Mouse (Mus musculus): ENCODE data around the gene Itgad.
"Not testable (repeated sequence)": the region's sequence is repeated elsewhere in the genome, so short reads cannot be mapped to it uniquely, and the experiment has no call there.

Itgad gene

DNA sequence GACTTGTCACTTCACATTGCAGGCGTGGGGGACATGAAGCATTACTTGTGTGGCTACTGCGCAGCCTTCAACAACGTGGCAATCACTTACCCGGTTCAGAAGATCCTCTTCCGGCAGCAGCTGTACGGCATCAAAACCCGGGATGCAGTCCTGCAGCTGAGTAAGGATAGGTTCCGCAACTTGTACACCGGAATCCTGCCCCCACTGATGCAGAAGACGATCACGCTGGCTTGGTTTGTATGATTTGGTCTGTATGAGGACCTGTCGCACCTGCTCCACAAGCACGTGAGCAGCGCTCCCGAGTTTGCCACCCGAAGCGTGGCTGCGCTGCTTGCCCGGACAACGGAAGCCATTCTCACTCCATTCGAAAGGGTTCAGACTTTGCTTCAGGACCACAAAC lies at the start of gene Itgad:
Gene Itgad (plus strand): TSS at position 301 of the 400 bp plus-strand sequence.
- no peak for DNase-seq

DNA sequence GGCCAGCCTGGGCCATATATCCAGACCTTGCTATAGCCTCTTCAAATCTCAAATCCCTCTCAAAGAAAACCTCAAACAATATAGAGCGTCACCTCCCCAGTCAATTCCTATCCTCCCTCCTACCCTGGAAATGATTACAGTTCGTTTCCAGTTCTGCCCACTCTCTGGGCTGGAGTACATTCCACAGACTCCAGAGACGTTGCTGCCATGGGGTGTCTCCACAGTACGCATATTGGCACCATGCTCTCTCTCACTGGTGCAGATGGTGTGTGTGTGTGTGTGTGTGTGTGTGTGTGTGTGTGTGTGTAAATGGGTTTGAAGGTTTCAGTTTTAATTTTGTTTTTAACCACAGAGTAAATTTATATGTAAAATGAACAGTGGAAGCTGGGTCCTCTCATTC lies 48.9 kb upstream of the Itgad start:
- DNase-seq, result no peak

GRCm38 (mm10) chr7:128107462-128107861 lies 46.7 kb upstream of the Itgad start:
- no peak for DNase-seq

DNA sequence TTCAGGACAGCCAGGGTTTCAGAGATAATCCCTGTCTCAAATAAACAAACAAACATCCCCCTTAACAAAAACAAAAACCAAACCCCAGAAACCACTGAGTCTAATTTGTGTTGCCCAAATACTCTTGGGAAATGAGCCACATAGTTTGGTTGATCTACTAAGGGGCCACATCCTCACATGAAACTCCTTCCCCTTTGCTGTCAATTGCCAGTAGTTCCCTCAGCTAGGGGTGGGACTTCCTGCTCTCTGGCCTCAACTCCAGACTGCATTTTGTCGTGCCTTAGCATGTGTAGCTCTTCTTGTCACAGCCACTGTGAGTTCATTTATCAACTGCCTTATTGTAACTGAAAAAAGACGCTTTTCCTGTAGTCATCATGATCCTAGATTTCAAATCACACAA lies 43.9 kb upstream of the Itgad start:
- DNase-seq, result no peak

GRCm38 (mm10) chr7:128112131-128112530 lies 42.0 kb upstream of the Itgad start:
- no peak for DNase-seq

GRCm38 (mm10) chr7:128114371-128115105 lies 39.6 kb upstream of the Itgad start:
- no peak for DNase-seq

DNA sequence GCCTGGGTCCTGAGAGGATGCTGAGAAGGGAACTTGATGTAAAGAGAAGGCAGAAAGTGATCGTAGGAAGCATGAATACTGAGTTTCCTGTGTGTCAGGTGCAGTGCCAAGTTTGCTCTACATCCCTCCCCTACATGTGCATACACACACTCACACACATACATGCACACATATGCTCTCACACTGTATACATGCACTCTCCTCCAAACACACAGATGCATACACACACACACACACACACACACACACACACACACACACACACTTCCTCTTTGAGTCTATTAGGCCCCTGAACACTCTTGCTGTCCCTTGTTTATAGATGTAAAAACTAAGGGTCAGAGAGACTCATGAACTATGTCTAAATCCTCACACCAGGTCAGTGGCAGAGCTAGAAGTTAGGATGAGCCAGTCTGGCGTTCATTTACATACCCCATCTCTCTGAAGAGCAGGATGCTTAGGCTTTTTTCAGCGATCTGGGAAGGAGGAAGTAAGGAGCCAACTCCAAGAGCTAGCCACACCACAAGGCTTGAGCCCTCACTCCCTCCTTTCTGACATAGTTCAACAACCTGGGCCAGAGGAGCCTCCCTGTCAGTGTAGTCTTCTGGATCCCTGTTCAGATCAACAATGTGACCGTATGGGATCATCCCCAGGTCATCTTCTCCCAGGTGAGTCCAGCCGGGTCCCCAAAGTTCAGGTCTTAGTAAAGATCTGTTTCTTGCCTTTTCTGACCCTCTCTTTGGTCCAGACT lies 38.8 kb upstream of the Itgad start:
- no peak for DNase-seq

DNA sequence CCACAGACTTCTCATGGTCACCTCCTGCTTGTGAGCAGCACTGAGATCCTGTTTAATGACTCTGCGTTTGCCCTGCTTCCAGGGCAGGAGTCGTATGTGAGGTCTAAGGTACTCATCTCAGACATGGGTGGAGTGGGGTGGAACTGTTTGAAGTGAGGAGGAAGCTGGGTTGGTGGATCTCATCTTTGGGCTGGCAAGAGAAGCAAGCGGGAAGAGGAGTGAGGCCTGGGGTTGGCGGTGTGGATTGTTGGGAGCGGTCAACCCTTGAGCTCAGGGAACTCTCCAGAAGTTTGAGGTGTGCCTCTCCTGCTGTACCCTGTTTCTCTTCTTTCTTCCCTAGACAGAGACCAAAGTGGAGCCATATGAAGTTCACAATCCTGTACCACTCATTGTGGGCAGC lies 37.8 kb upstream of the Itgad start:
- DNase-seq, result no peak

DNA sequence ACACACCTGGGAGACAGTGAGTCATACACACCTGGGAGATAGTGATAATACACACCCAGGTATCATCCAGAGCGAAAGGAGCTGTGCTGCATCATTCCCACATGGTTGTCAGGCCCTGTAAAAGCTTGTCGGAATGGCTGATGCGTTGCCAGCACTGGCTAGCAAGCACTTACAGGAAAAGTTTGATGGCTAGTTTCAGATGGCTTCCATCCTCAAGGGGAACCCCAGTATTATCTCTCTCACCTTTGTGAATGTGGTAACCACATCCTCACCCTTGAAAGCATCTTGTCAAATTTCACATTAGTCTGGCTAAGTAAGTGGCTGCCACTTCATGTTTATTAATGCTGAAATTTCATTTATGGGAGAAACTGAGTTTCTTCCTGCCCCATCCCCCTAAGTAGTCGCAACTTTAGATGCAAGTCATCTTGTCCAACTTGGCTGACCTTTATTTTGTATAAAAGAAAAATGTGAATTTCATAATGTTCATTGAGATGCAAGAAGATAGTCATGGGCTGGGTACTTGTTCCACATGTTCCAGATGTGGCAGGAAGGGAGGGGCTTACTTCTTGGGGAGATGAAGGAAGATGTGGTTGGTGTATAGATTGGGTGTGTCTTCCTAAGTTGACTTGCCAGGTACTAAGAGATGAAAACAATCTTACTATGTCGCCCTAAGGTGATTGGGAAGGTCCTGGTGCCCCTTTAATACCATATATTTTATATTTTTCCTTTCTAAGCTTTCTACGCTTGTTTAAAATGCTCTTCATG lies 34.3 kb upstream of the Itgad start:
- no peak for DNase-seq

- peak; percentile 28 to 44 for DNase-seq
Observed at GRCm38 (mm10) chr7:128128741-128129720, 25.1 kb upstream of the Itgad start, which contains the start of gene Itgax. Gene Itgax, plus strand, starts transcription at chr7:128129547.

GRCm38 (mm10) chr7:128132148-128132547 lies 22.0 kb upstream of the Itgad start:
- DNase-seq, result no peak

DNA sequence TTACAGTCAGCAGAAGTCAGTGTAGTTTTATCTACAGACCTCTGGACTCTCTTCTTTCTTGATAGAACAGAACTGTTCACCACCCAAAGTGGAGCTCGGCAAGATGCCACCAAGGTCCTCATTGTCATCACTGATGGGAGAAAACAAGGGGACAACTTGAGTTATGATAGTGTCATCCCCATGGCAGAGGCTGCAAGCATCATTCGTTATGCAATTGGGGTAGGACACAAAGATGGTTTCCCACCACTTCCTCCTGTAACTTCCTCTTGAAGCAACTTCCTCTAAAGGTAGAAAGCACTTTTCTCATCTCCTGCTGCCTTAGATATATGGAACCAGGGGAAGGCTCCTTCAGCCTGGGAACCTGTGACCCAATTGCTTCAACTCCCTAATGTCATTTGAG lies 20.6 kb upstream of the Itgad start:
- no peak for DNase-seq

DNA sequence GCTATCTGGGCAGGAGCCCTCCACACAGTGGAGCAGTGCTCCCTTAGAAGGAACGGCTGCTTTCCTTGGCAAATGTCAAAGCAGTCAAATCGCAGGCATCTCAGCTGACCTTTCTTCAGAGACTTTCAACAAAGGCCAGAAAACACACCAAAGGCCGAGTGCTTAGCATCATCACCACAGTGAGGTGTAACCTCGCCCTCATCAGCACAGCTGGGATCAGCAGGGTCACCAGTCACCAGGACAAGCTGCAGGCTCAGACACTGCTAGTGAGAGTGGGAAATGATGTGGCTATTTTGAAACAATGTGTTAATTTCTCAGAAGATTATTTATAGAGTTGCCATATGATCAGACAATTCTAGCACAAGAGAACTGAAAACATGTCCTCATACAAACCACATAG lies 17.2 kb upstream of the Itgad start:
- DNase-seq, result no peak

- no peak for DNase-seq
Observed at GRCm38 (mm10) chr7:128139611-128140010, 14.6 kb upstream of the Itgad start.

DNA sequence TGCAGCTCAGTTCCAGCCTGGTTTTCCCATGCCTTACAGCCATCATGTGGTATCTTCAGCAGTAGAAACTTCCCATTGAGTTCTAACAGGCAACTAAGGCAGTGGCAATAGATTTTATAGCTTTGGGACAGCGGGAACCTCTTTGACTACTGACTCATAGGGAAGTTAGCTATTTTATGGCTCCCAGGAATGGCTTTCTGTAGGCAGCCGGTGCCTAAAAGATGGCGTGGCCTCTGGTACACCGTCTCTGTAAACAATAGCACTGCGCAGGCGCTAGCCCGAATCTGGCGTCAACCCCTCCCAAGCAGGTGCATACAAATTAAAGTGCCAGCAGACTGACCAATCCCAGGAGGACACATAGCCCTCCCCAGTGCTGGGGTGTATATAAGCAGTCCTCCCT lies 3.2 kb upstream of the Itgad start:
- DNase-seq, result no peak

DNA sequence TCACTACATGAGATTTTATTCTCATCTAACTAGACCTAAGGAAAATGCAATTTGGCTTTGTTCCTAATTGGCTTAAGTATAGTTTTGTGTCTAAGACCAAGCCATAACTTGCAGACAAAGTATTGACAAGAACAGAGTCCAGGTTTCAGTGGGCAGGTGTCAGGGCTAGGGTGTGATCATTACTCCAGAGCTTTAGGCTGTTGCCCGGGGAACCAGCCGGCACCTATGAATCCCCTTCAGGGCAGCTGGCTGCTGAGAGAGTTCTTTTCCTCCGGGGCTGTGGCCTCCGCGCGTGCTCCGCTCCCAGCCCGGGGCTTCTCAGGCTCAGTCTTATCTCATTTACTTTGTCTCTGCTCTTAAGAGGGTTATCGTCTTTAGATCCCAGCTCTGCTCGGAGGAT lies 748 bp downstream of the Itgad start:
- no peak for DNase-seq

- not testable (repeated sequence) for DNase-seq
Observed at GRCm38 (mm10) chr7:128158688-128159354, 4.6 kb downstream of the Itgad start.

- no peak for DNase-seq
Observed at GRCm38 (mm10) chr7:128164001-128164400, 9.8 kb downstream of the Itgad start.

- no peak for DNase-seq
Observed at GRCm38 (mm10) chr7:128166391-128166790, 12.2 kb downstream of the Itgad start.

DNA sequence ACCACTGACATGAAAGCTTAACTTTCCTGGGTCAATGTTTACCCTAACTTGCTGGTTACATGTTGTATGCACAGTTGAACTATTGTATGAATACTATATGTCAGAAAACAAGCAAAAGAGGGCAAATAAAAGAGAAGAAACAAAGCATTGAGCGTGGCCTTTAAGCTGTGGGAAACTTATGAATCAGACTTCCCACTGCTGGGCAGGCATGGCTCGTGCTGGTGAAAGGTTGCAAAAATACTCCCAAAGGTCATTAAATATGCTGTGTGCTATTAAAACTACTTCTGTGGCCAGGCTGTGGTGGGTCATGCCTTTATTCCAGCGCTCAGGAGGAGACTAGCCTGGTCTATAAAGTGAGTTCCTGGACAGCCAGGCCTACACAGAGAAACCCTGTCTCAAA lies 15.8 kb downstream of the Itgad start:
- DNase-seq, result no peak

DNA sequence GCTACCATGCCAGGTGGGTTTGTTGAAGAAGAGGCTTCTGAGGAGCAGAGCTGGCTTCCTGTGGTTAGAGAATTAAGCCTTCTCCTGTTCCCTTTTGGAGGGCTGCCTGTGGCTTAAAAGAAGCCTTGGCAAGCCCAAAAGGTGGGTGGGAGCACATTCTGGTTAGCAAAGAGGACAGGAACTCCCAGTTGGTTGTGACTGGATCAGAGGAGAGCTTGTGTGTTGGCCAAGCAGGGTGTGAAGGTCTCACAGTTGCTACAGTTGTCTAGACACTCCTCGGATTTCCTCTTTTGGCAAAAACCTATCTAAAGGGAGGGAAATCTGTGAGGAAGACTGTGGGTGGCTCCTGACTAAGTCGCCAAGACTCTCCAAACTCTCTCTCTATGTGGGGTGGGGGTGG lies 24.2 kb downstream of the Itgad start:
- peak in 1 of 2 experiments; percentile 28 for DNase-seq

GRCm38 (mm10) chr7:128180126-128180525 lies 25.9 kb downstream of the Itgad start:
- DNase-seq, result peak; percentile 35 to 39

Data from lung, postnatal 4 days (tissue).